Mouse (Mus musculus) left cerebral cortex, adult 8-10 months (tissue): Measurements from ENCODE around the gene Mink1. TPM values are rescaled to one million over a fixed set of nuclear protein-coding genes. Genes with fewer than 3 reads are reported as not detected.

ENCODE experiments used
- DNase-seq, 2 experiments: peaks; one replicate each; pipeline ENCODE4 v3.0.0; 2022; ENCODE audit warnings: low spot score in 2 of 2
- total RNA-seq, 4 experiments: library from RNA; stranded (reverse); gene quantifications; 2 replicates each; pipeline ENCODE4 v1.2.4; 2022

Gene Mink1
- total RNA-seq, 4 experiments from 2014 or later: 389 to 423 (median 415) TPM

DNA sequence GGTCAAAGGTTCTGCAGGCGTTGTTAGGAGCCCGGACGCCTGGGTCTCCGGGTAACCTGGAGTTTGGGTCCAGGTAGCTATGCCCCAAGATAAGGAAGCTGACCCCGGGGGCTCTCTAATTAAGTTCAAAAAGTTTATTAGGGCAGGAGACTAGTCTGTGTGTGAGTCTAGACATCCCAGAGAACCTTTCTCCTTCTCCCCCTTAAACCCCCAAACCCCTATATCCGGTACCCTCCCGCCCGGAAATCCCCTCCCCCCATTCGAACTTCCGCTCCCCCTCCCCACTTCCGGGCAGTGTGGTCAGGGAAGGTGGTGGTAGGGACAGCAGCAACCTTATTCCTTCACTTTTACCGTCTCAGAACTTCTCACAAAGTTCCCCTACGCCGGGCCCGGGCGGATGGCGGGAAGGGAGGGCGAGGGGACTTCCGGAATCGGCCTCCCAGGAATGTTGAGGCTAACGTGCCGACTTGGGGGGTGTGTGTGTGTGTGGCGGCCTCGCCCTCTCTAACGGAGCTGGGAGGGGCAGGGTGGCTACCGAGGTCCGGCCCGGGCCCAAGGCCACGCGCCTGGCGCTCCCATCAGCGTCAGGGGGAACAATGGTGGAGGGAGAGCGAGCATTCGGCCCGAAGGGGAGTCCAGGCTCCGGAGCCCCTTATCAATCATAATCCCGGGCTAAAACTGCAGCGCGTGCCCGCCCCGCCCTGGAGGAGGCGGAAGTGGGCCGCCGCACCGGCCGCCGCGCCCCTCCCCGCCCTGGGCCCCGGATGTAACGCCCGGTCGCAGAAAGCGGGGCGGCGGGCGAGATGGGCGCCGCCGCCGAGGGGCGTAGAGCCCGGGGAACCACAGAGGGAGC is 90.9 kb downstream of the Mink1 start:
- no peak for DNase-seq

DNA sequence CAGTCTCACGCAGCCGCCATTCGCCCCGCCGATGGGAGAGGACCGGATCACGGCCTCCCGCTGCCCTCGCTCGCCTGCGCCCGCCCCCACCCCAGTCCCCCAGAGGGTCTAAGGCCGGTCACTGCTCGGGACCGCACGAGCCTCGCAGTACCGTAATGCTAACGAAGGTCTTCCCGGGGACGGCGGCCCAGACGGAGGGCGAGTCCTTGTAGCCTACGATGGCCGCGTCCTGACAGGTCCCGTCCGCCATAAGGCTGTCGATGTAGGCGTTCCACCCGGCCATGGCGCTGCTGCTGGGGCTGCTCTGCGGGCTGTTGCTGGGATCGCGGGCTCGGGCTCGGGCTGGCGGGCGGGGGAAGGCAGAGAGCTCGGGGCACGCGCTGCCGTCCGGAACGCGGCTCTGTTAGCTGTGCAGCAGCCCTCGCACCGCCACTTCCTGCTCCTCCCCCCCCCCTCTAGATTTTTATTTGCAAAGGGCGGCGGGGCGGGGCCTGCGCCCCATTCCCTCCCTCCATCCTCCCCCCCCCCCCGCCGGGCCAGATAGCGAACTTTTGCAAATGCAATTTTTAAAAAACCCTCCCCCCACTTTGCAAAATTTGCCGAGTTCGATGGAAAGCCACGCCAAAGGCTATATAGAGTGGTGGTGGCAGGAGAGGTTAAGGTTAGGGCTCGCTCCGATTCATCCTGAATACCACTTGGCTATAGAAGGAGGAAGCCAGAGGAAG is 91.7 kb downstream of the Mink1 start, which contains the start of gene Pfn1:
Pfn1 (minus strand) TSS at position 447 of the 725 bp plus-strand sequence.
- peak in 1 of 2 experiments; percentile 41 for DNase-seq

DNA sequence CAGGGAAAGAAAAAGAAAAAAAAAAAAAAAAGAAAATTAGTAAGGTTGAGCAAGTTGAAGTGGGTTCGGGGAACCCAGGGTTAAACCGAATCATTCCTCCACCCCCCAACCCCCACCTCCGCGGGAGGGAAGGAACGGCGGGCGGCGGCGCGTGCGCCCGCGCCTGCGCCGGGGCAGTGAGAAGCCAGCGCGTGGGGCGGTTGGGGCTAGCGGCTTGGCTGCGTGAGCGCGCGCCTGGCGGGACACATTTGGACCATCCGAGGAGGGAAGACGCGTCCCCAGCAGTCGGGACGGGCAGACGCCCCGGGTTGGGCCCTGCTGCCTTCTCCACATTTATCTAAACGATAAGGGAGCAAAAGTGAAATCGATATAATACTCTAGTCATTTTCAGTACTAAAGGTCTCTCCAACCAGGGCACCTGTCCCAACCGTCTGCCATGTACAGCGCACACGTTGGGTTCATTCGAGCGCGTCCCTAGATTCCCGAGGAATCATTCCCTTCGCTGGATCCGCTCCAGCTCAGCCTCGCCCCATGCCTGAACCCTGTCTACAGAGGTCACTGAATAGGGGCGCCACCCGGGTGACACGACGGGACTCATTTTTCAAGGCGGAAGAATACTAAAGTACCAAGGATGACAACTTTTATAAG is 92.4 kb downstream of the Mink1 start:
- DNase-seq: peak in 1 of 2 experiments; percentile 60

DNA sequence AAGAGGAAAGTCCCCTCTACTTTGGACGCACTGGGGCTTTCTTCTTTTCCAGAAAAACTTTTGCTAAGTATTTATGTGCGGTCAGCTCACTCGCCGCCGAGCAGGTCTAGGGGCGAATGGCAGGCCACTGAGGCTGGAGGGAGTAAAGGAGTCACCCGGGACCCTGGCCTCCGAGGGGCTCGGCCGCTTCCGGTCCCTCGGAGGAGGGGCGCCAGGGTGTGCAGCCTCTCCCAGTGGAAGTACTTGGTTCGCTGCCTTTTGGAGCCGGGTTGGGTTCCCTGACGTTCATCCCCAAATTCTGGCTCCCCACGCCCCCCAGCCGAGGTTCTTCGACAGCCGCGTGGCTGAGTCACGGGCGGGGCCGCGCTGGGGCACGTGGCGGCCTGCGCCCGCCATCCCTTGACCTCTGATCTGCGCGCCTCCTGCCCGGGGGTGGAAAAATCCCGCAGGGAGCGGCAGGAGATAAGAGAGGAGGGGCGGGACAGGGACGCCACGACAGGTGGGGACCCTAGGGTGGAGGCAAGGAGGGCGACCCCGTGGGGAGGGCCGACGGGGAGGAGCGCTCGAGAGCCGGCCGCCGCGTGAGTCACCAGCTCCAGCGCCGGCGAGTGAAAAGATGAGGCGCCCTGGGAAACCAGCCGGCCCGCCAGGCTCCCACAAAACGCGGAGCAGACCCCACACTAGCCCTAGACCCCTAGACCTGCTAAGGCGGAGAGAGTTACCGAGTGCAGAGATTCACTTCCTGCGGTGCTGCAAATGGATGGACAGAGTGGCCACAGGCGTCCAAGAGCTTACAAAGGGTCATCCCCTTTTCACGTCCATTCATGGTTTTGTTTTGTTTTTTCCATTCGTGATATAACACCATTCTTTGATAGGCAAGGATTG is 93.1 kb downstream of the Mink1 start:
- peak in 1 of 2 experiments; percentile 20 for DNase-seq

DNA sequence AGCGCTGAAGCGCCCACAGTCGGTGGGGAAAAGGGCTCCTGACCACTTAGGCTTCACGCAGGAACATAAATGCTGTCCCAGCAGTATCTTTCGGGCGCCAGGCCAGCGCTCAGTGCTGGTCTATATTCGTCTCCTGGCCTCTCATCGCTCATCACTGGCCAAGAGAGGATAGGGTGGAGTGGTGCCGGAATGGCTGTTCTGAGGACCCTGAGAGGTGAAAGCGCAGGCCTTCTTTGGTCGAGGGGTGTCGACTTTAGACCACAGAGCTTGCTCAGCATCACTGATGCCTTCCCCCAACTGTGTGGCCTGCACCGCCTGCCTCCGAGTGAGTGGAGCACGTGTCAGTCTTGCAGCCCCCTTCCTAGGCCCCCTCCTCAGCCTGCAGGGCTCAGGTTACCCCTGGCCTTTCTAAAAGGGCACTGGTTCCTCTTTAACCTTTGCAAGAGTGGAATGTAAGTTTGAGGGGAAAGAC is 93.8 kb downstream of the Mink1 start:
- DNase-seq: no peak

DNA sequence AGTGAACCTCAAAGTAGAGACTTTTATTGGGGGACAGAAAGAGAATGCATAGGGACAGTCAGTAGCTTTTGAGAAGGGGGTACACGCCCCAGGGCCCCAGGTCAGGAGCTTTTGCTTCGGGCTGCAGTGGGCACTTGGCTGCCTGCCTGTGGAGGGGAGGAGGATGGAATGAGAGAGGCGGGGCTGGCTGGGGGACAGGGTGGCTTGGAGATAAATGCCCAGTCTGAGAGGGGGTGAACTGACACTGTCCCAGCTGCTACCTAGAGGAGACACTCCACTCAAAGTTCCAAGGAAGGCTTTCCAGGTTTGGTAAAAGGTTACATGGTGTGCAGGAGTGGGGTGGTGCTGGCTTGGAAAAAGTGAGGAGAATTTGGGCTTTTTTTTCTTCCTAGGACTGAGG is 94.3 kb downstream of the Mink1 start, which contains the start of gene Eno3:
Eno3 (plus strand) TSS at position 239 of the 400 bp plus-strand sequence.
- no peak for DNase-seq

DNA sequence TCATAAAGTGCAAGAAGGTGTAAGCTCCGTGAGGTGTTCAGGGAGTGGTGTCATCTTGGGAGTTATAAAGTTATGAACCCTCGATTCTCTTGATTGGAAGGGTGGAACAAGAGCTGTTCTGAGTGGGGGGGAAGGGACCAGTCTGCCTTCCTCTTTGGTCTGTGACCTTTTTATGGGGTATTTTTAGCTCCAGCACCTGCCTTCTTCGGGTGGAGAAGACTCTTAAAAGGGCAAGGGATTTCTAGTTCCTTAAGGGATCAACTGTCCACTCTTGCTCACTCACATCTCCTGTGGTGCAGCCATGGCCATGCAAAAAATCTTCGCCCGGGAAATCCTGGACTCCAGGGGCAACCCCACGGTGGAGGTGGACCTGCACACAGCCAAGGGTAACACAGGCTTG is 94.9 kb downstream of the Mink1 start:
- no peak for DNase-seq

DNA sequence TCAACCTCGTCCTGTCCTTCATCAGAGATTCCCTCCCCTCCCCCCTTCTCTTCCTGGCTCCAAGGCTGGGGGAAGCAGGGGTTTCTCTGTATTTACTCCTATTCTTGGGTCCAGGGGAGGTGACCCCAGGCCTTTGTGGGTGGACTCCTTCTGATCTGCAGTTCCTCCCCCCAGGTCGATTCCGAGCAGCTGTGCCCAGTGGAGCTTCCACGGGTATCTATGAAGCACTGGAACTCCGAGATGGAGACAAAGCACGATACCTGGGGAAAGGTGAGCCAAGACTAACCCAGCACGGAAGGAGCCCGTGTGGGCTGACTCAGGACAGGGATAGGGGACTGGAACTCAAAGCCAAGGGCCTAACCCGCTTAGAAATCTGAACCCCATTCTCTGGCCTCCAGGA is 95.3 kb downstream of the Mink1 start:
- no peak for DNase-seq

DNA sequence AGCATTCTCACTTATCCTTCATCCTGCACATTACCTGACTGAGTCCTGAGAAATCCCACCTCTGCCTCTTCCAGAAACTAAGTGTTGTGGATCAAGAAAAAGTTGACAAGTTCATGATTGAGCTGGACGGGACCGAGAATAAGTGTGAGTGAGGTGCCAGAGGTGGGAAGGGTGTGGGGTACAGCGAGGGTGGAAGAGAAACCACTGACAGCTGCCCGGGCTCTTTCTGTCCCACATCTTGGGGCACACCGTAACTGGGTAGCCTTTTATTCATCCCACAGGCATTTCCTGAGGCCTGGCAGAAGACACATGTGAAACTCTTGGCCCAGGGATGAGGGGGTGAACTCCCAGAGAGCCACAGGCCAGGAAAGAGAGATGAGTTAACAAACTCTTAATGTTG is 95.8 kb downstream of the Mink1 start:
- DNase-seq: no peak

DNA sequence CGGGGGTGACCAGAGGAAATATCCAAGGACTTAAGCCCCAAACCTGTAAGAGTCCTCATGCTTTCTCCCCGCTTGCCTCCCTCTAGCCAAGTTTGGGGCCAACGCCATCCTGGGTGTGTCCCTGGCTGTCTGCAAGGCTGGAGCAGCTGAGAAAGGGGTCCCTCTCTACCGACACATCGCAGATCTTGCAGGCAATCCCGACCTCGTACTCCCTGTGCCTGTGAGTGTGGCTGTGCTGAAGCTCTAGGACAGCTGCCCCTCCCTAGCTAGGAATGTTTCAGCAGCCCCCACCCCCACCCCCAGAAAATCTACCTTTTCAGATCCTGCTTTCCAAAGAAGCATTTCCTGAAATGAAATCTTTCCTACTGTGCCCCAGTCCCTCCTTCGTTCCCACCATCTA is 96.3 kb downstream of the Mink1 start:
- no peak for DNase-seq

DNA sequence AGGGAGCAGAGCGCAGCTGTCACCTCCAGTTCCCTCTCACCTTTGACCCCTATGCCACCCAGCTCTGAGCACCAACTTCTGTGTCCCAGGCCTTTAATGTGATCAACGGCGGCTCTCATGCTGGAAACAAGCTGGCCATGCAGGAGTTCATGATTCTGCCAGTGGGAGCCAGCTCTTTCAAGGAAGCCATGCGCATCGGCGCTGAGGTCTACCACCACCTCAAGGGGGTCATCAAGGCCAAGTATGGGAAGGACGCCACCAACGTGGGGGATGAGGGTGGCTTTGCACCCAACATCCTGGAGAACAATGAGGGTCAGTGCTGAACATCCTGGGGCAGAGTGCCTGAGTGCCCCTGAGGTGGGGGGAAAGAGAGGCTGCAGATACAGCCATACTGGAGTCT is 97.9 kb downstream of the Mink1 start:
- no peak for DNase-seq

DNA sequence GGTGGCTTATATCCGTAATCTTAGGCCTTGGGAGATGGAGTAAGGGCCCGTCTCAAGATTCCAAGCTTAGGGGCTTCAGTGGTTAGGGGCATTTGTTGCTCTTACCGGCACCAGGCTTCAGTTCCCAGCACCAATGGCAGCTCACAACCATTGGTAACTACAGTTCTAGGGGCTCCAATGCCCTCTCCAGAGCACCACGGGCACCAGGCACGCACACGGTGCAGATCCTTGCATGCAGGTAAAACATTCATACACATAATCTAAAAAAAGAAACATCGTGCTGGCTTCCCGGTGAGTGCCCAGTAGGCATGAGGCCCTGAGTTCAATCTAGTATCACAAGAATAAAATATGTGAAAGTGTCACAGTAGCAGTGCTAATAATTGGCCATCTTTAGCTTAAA is 100.4 kb downstream of the Mink1 start:
- DNase-seq: no peak

DNA sequence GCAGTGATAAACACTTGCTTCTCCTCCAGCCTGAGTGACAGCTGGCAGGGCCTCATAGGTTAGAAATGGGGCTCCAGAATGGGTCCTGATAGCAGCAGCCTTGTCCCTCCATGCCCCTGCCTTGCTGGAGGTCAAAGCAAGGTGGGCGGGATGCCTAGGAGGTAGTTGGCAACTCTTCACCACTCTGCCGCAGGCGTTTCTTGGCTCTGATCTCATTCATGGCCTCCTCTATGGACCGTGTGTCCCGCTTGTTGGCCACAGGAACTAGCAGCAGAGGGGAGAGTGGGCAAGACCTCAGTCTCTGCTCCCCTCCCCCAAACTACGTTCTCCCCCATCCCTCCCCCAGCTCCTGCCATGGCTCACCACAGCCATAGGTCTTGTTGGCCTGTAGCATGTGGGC is 101.3 kb downstream of the Mink1 start:
- no peak for DNase-seq

Other genes starting within 250 kb of the Mink1 start
- gene Alox12e, start 240.3 kb upstream of the Mink1 start, total RNA-seq: under 1 TPM; 0.21 to 0.39 (median 0.26) TPM
- gene Alox15, start 210.8 kb upstream of the Mink1 start, total RNA-seq: under 1 TPM in 1 of 4 experiments, not detected in 3; 0.35 TPM
- gene Pelp1, start 152.8 kb upstream of the Mink1 start, total RNA-seq: 10 to 100 TPM; 31.9 to 37.0 (median 35.2) TPM
- 10 to 100 TPM; 62.4 to 85.9 (median 70.1) TPM for gene Arrb2, start 130.2 kb upstream of the Mink1 start, total RNA-seq
- 10 to 100 TPM; 10.8 to 14.1 (median 13.5) TPM for gene Med11, start 111.0 kb upstream of the Mink1 start, total RNA-seq
- gene Zmynd15, start 103.4 kb upstream of the Mink1 start, total RNA-seq: under 1 TPM; 0.11 to 0.79 (median 0.46) TPM
- gene Cxcl16, start 102.9 kb upstream of the Mink1 start, total RNA-seq: 1 to 10 TPM in 3 of 4 experiments, under 1 TPM in 1; 0.97 to 4.6 (median 2.3) TPM
- gene Tm4sf5, start 57.6 kb upstream of the Mink1 start, total RNA-seq: 1 to 10 TPM in 1 of 4 experiments, not detected in 3; 1.1 TPM
- under 1 TPM in 1 of 4 experiments, not detected in 3; 0.63 TPM for gene Vmo1, start 48.3 kb upstream of the Mink1 start, total RNA-seq
- gene Gltpd2, start 43.7 kb upstream of the Mink1 start, total RNA-seq: not detected
- 100 to 1,000 TPM; 187 to 213 (median 191) TPM for gene Psmb6, start 37.5 kb upstream of the Mink1 start, total RNA-seq
- not detected for gene Gm40193, start 29.9 kb upstream of the Mink1 start, total RNA-seq
- gene Pld2, start 22.8 kb upstream of the Mink1 start, total RNA-seq: 10 to 100 TPM; 15.7 to 20.4 (median 19.4) TPM
- gene 4930544D05Rik, start 53.0 kb downstream of the Mink1 start, total RNA-seq: under 1 TPM in 2 of 4 experiments, not detected in 2; 0.51 to 0.59 TPM
- gene Chrne, start 56.3 kb downstream of the Mink1 start, total RNA-seq: not detected
- gene Gp1ba, start 76.2 kb downstream of the Mink1 start, total RNA-seq: not detected
- gene Rnf167, start 84.4 kb downstream of the Mink1 start, total RNA-seq: 10 to 100 TPM; 87.8 to 96.5 (median 89.7) TPM
- 100 to 1,000 TPM; 124 to 140 (median 132) TPM for gene Slc25a11, start 84.6 kb downstream of the Mink1 start, total RNA-seq
- 100 to 1,000 TPM; 203 to 237 (median 220) TPM for gene Pfn1, start 91.8 kb downstream of the Mink1 start, total RNA-seq
- gene Eno3, start 94.3 kb downstream of the Mink1 start, total RNA-seq: 10 to 100 TPM; 10.5 to 14.1 (median 12.5) TPM
- gene Spag7, start 106.5 kb downstream of the Mink1 start, total RNA-seq: 10 to 100 TPM; 52.5 to 69.9 (median 59.3) TPM
- gene Camta2, start 125.2 kb downstream of the Mink1 start, total RNA-seq: 100 to 1,000 TPM; 185 to 201 (median 191) TPM
- gene Inca1, start 137.3 kb downstream of the Mink1 start, total RNA-seq: 1 to 10 TPM; 1.6 to 2.7 (median 2.3) TPM
- gene Kif1c, start 137.7 kb downstream of the Mink1 start, total RNA-seq: 10 to 100 TPM; 59.3 to 70.2 (median 65.8) TPM
- gene Zfp3, start 201.3 kb downstream of the Mink1 start, total RNA-seq: 10 to 100 TPM; 16.7 to 20.5 (median 20.0) TPM
- under 1 TPM in 1 of 4 experiments, not detected in 3; 0.53 TPM for gene Scimp, start 249.7 kb downstream of the Mink1 start, total RNA-seq